Mouse (Mus musculus) megakaryocyte, embryonic 14.5 days (primary cell): ENCODE results near the gene Tuba8.

ENCODE experiments used
- FLI1 ChIP-seq: IDR thresholded peaks from 2 replicates; pipeline ENCODE4 v1.6.1; 2012; ENCODE audit warnings: low read length, inconsistent platforms, mixed read lengths
- GATA1 ChIP-seq: IDR thresholded peaks from 3 replicates; pipeline ENCODE4 v1.6.1; 2012; ENCODE audit warnings: mixed read lengths, low read length, inconsistent platforms, borderline replicate concordance

GRCm38 (mm10) chr6:121171102-121171501, 39.4 kb upstream of the Tuba8 start:
- TF ChIP-seq GATA1 (no peak), FLI1 (no peak)
